Mouse (Mus musculus): ENCODE measurements around the gene Psma5. TPM values are rescaled to one million over a fixed set of nuclear protein-coding genes. Genes with fewer than 3 reads are reported as not detected.
"Not testable (repeated sequence)": the region's sequence is repeated elsewhere in the genome, so short reads cannot be mapped to it uniquely, and the experiment has no call there.

Psma5 gene
- total RNA-seq (2021) = 10 to 100 TPM; 98.8 to 99.0 TPM

DNA sequence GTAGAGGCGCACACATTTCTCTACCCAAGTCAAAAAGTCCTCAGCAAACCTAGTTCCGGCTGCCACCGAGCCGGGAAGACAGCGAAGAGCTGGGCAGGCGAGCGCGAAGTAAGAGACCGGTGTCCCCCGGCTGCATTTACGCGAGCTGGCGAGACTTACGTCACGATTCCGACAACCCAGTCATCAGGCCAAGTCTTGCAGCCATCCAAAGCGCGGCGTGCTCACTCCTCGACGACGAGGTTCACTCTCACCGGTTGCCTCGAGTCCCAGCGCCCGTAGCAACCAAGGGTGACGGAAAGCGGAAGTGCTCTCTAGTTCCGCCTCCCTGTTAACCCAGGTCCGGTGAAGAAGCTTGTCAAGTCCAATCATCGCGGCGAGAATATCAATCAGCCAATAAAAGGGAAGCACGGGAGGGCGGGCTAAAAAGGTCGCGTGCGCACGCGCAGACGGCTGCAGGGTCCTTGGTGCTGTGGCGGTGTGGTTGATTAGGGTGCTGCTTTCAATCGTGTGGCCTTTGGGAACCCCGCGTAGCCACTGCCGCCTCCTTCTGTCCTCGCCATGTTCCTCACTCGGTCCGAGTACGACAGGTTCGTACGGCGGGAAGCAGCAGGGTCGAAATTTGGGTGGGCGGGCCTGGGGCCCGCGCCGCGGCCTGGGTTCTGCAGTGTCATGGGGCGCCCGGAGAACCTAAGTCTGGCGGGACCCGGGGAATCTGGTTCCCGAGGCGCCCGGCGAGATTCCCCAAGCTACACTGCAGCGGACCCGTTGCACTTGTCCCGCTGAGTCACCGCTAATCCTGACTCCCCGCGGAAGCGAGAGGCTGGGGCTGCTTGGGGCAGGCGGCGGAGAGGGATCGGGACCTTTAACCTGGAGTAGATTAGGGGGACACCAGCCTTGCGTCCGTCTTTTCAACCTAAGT, at the start of gene Psma5:
TSS of gene Psma5 (plus strand) at position 208 of the 919 bp plus-strand sequence.
- intact Hi-C loops (cut with DNase I) = no loop called here

DNA sequence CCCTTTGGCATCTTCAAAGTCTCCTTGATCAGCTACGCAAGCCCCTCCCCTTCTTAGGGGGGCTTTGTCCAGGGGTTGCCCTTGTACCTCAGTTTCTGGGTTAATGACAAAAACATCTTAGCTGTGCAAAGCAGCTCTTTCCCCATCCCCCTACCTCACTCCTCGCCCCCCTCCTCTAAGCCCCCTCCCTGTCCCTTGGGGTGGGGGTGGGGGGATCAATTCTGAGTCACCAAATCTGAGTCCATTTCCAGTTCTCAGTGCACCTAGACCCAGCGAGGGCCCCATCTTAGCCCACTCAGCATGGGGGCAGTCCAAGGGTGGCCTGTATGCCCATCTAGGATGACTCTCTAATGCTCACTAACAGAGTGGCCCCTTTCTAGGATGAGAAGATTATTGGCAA, 47.7 kb upstream of the Psma5 start:
- intact Hi-C loops (cut with DNase I) = no loop called here
- DNase-seq = peak; percentile 18

More for the DNA sequence above, at the start of gene Psma5:
- peak; percentile 97 for DNase-seq

DNA sequence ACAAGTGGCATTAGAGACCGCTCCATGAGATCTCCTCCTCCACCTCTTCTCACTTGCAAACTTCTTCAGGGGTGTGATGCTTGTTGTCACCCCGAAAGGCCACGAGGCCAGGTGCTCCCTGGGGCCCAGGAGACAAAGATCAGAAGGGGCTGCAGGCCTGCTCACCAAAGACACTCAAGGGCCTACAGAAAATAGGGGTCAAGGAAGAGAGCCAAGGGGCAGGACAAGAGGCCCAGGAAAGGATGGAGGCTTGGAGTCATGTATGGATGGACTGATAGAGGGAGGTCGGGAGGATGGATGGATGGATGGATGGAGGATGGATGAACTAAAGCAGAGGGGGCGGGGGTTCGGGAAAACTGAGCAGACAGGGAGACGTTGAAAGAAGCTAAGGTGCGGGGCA, 47.2 kb upstream of the Psma5 start:
- intact Hi-C loops (cut with DNase I) = no loop called here
- no peak for DNase-seq

DNA sequence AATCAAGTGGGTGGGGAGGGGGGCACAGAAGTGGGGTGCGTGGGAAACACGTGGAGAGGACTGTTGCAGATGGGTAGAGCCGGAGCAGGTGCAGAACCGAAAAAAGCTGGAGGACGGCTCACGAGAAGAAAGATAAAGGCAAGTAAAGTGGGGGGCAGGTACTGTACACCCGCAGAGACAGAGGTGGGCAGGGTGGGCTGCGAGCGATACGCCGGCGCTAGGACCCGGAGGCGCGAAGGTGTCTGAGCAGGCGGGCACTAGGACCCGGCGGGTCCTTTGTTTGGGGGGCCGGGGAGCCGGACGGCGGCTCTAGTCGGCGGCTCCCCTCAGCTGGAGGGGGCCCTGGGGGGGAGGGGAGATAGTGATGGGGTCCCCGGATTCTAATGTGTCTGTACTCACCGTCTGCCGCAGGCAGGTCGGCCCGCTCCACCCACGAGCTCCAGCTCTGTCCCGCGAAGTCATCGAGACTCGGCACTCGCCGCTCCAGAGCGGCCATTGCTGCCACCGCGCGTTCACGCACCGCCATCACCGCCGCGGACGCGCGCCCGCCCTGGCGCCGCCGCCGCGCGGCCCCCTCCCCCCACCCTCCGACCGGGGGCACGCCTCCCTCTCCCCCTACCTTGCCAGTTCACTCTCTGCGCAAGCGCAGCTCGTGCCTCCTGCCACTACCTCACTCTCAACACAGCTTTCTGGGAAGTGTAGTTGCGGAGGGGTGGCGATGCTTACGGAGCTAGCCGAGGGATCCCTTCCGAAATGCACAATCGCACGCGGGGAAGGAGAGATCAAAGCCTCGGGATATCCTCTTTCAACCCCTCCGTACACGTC, 46.6 kb upstream of the Psma5 start:
- intact Hi-C loops (cut with DNase I) = no loop called here

DNA sequence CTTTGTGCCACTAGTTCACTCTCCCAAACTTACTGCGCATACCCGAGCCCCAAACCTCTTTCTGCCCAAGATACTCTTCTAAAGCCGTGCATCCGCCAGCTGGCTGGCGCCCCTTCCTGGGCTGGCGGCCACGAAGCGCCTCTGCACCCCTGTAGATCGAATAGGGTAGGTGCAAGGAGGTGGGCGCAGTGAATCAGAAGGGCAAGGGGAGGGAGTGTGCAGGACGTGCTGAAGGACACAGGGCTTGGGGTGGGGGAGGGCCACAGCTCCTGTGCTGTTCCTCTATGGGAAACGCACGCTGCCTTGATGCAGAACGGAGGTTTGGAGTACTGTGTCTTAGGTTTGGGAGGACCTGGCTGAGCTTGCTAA, 46.0 kb upstream of the Psma5 start, which contains the start of gene Atxn7l2:
TSS of gene Atxn7l2 (minus strand) at position 164 of the 369 bp plus-strand sequence.
- intact Hi-C loops (cut with DNase I) = no loop called here
- peak; percentile 87 for DNase-seq

More for the DNA sequence above, 46.6 kb upstream of the Psma5 start:
- peak; percentile 97 for DNase-seq

DNA sequence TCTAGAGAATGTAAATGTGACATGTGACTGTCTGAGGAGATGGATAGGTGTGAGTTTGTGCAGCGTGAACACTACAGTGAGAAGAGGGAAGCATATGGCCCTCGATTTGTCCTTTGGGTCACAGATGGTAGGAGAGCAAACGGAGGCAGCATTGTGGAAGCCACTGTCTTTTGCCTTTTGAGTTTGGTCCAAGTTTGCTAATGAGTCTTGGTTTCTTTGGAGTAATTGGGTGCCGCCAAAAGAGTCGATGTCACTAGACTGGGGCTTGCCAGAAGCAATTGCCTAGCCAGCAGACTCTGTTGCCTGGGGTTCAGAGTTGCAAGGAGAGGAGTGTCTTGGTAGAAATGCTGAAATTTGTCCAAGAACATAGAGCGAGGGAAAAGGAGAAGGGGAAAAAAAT, 44.9 kb upstream of the Psma5 start:
- peak; percentile 64 for DNase-seq
- intact Hi-C loops (cut with DNase I) = no loop called here

DNA sequence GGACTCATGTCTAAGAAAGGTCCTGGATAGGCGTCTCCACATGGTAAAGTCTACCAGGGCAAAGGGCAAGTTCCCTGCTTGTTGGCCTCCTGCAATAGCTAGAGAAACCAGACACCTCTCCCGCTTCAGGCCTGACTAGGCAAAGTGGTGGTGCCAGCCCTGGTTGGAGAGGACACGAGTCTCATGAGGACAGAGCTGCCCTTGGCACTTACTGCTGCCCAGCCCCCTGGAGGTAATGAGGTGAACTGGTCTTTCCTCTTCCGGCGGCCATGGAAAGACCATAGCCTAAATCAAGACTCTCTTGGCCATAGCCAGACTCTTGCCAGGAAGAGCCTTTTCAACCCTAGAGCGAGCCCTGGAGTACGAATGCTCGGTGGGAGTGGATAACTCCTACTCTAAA, 44.3 kb upstream of the Psma5 start:
- intact Hi-C loops (cut with DNase I) = no loop called here
- peak; percentile 43 for DNase-seq

DNA sequence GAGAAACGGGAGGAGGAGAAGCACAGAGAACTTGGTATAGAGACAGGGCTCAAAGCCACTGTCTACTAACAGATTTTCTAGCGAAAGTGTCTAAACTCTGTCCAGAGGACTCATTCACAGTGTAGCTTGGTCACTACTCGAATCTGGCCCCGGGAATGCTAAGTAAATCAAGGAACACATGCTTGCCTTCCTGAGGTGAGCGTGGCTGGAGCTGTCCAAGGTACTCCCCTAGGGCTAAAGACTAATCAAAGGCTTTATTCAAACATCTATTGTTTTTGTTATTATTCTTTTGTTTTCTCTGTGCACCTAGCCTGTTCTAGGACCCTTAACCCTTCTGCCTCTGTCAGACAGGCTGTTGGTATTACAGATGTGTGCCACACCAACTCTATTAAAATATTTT, 42.0 kb upstream of the Psma5 start:
- no peak for DNase-seq
- intact Hi-C loops (cut with DNase I) = no loop called here

DNA sequence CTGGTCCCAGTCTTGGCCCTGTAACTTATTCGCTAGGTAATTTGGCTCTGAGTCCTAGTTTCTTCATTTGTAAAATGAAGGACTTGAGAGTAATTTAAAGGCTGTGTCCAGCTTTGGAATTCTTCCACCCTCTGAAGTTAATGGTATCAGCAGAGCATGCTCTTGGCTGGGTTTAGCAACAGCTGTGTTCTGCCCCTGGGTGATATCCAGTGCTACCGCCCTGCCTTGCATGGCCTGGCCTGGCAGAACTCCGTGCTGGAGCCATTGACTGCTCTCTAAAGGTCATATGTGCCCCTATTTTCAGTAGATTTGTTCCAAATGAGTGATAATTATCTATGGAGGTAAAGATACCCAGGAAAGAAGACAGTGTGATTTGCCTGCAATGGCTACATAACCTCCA, 36.1 kb upstream of the Psma5 start:
- intact Hi-C loops (cut with DNase I) = no loop called here
- DNase-seq = peak; percentile 28

DNA sequence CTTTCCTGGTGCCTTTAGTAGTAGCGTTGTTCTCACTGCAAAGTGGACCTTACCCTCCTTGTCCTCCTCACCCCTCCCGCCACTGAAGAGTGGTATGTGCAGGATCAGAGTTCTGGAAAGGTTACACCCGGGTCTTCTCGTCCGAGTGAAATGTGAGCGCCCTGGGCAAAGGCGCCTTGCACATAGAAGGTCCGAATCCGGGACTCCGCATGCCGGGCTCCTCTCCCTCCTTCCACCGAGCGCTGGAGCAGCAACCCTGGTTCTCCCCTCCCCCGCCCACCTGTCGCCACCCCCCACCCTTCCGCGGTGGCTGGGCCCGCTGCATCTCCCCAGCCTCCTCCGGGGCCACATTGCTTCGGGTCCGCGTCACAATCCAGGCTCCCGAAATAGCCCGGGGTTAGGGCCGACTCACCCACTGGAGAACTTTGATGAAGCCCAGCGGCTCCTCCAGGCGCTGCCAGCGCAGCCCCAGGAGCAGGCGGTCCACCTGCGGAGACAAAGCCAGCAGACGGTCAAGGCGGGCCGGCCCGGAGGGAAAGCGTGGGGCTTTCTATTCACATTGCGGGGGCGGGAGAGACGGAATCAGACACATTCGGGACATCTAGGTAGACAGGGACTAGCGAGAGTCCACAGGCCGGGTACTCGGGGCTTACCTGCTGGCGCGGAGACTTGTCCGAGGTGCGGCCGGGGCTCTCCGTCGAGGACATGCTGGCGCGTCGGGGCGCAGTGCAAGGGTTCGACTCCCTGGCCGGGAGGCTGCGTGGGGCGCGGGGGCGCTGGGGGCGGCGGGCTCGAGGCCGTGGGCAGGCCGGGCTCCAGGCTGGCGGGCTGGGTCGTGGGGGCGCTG, 30.8 kb upstream of the Psma5 start:
- DNase-seq = no peak
- intact Hi-C loops (cut with DNase I) = no loop called here

DNA sequence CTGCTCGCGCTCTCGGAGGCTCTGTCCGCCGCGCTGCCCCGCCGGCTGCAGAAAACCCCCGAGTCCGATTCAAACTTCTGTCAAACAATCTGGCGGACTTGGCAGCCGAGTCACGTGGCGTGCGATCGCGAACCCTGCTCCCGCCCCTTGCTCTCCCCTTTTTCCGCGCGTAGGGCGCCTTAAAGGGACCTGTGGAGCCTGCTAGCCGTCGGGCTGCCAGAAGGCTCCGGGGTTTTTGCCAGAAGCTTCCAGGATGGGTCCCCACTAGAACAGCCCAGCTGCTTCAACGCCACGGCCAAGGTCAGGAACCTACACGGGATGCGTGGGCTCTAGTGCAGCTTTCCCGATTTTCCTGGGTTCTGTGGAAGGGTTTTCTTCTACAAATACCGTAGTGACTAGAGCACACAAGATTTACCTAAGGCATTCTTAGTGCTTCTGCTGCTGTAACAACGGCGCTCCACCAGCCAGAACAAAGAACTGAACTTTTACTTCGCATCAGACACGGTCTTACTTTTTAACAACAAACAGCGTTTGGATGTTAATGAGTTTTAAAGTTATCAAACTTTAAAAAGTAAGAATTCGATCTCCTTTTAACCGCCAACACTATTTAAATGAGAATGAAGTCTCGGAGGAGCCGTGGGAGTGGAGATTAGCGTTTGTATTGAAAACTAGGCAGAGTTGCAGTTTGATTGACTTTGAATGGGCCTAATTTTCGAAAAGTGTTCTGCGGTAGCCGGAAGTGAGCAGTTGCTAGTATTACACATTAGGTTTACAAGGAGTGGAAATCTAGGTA, 30.0 kb upstream of the Psma5 start, which contains the start of gene Sypl2:
TSS of gene Sypl2 (minus strand) at position 91 of the 793 bp plus-strand sequence.
- intact Hi-C loops (cut with DNase I) = no loop called here
- DNase-seq = peak; percentile 67

DNA sequence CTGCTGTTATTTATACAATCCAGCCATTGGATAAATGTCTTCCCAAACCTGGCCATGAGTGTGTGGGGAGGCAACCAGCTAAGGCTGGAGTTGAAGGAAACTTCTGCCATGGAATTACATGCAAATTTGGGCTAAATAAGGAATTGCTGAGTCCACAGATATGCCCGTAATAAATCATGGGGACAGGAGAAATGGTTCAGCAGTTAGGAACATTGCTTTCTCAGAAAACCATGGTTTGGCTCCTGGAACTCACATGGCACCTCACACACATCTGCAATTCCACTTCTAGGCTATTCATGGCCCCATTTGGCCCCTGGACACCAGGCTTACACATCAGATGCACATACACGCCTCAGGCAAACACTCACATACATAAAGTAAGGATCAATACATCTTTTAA, 29.2 kb upstream of the Psma5 start:
- intact Hi-C loops (cut with DNase I) = no loop called here
- DNase-seq = no peak

DNA sequence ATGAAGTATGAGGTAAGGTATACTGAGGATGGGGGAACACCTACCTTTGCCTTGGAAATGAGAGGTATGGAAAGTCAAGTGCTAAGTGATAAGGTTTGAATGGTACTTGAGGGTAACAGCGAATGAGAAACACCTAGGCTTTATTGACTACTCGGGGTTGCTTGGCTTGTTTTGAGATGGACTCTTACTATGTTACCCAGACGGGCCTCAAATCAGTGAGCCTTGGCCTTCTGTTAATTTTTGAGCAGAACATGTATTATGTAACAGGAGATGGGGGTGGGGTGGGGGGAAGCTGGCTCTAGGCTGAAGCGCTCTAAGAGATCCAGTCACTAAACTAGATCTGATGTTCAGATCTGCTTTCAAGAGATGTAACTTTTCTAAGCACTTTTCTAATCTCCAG, 25.1 kb upstream of the Psma5 start:
- DNase-seq = no peak
- intact Hi-C loops (cut with DNase I) = no loop called here

DNA sequence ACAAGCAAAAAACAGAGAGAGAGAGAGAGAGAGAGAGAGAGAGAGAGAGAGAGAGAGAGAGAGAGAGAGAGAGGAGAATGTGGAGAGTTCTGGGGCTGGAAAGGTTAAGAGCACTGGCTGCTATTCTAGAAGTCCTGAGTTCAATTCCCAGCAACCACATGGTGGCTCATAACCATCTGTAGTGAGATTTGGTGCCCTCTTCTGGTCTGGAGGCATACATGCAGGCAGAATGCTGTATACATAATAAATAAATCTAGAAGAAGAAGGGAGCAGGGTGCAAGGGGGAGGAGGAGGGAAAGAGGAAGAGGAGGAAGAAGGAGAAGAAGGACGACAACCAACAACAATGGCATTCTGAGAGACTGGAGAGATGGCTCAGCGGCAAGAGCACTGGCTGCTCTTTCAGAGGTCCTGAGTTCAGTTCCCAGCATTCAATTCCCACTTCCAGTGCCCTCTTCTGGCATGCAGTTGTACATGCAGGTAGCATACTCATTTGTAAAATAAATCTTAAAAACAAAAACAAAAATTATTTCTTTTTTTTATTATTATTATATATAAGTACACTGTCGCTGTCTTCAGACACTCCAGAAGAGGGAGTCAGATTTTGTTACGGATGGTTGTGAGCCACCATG, 19.1 kb upstream of the Psma5 start:
- intact Hi-C loops (cut with DNase I) = not testable (repeated sequence)

DNA sequence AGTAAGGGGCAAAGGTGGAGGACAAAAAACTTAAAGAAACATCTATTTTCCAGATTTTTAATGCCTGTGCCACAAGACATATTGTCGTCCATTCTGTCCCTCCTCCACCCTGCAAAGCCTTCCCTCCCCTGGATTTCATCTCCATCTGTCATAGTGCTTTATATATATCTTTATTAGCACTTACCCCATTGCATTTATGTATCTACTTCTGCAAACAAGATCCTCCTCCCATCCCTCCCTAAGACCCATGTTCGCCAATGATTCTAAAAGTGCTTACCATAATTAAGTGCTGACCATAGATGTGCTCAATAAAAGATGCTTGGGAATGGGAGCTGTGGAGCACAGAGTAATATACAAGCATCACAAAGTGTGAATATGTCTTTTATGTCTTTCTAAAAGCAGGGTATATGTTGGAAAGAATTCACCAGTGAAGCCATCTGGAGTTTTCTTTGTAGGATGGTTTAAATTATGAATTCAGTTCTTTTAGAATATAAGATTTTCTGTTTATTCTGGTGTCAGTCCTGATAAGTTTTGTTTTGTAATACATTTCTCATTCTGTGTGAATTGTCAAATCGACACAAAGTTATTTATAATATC, 15.4 kb upstream of the Psma5 start:
- intact Hi-C loops (cut with DNase I) = no loop called here
- no peak for DNase-seq

More for the DNA sequence above, 19.1 kb upstream of the Psma5 start:
- not testable (repeated sequence) for DNase-seq

DNA sequence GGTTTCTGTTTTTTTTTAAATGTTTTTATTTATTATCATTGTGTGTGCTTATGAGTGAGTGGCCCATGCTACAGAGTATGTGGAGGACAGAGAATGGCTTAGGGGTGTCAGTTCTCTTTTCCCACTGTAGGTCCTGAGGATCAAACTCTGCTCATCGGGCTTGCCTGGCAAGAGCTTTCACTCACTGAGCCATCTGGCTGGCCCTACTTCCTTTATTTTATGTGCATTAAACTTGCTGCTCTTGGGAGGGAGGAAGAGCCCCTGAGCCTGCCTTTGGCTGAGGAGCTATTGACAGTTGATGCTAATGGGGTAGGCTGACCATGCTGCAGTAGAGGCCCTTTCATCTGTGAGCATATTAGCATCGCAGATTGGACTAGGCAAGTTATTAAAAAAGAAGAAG, 9.9 kb upstream of the Psma5 start:
- no peak for DNase-seq
- intact Hi-C loops (cut with DNase I) = no loop called here

DNA sequence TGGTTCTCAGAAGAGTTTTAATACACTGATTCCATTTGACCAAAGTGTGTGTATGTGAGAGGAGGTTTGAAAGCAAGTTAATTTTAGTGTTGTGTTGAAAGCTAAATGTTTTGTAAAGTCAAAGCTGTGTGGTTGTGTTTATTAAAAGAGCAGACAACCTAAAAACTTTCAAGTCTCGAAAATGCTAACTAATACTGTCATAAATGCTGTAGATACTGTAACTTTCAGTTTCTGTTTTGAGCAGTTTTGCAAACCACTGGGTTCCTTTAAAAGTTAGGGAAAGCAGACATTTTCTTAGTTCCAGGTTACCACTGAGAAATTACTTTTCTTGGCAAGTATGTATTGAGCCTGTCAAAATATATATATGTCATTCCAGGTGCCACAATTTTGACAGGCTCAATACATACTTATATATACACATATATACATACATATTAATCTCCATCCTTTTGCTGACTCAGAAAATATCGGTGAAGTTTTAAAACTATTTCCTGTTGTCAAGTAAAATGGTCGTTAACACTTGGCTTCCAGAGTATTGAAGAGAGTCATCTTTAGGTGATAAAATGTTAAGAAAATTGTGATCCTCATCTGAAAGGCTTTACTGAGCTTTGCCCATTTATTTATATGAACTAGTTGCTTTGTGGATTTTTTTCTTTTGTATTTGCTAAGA, 1.2 kb downstream of the Psma5 start:
- intact Hi-C loops (cut with DNase I) = no loop called here
- no peak for DNase-seq

DNA sequence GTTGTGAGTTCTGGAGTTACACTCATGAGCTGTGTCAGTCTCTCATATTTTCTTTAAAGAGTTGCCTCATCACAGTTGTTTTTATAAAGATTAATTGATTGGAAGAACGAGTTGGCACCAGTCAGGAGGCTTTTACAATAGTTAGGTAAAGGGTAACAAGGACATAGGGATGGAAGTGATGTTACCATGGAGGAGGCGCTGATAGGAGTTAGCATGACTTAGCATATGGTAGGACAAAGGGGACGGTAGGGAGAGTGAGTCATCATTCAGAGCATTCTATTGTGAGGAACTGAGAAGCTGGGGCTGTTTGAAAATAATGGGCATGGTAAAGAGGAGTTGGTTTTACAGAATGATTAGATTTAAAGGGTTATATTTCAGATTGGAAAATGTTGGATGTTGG, 2.6 kb downstream of the Psma5 start:
- intact Hi-C loops (cut with DNase I) = no loop called here
- no peak for DNase-seq
